Mouse (Mus musculus) thymus, postnatal 10 days (tissue): ENCODE data around the gene Tnip1.

ENCODE experiments used
- DNase-seq, 2 experiments: peaks; one replicate each; pipeline ENCODE4 v3.0.0; 2021; ENCODE audit warnings: low spot score in 2 of 2

Tnip1 gene

DNA sequence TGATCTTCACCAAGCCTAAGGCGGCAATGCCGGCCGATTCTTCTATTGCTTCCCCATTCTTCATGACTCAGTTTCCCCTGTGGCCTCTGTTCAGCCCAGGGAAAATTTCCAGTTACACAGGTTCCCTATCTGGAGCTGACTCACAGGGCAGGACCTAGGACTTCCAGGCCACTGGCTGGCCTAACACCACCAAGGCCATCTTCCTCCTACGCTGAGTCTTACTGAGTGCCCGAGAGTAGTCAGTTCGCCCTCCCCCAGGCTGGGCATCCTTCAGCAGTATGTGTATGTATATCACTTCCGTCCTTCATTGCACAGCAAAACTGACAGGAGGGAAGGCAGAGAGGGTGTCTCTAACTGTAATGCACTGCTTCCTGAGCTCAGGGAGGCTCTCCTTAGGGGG, 28.5 kb downstream of the Tnip1 start:
- no peak for DNase-seq

DNA sequence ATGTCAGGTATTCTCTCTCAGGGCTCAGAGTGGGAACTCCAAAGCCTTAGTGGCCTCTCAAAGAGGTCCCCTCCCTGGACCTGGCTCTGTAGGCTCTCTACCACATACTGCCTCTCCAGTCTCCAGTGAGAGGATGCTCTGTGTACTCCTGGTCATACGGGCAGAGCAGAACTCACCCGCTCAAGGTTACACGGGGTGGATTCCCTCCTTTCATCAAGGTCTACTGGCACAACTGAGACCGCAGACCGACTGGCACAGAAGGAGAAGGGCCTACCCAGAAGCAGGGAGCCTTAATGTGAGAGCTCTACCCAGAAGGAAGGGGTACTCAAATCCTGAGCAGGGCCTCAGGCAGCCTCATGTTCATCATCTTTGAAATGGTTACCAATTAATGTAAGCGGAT, 30.2 kb downstream of the Tnip1 start:
- DNase-seq = no peak

- DNase-seq = peak; percentile 30 to 68
Observed at GRCm38 (mm10) chr11:54931405-54932093, 31.2 kb downstream of the Tnip1 start.

- DNase-seq = peak in 1 of 2 experiments; percentile 29
Observed at GRCm38 (mm10) chr11:54930318-54930979, 32.3 kb downstream of the Tnip1 start.

DNA sequence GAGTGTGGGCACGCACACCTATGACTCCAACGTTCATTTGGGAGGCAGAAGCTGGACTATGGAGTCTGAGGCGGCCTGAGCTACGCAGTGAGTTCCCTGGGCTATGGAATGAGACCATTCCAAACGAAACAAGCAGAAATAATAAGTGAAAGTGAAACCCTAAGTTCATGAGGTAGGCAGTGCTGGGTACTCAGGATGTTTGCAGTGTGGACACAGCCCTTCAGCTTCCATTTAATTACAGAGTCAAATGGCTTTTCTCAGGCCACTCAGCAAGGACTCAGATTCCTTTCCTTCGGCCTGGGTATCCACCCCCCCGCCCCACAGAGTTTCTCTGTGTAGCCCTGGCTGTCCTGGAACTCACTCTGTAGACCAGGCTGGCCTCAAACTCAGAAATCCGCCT, 33.0 kb downstream of the Tnip1 start:
- no peak for DNase-seq

DNA sequence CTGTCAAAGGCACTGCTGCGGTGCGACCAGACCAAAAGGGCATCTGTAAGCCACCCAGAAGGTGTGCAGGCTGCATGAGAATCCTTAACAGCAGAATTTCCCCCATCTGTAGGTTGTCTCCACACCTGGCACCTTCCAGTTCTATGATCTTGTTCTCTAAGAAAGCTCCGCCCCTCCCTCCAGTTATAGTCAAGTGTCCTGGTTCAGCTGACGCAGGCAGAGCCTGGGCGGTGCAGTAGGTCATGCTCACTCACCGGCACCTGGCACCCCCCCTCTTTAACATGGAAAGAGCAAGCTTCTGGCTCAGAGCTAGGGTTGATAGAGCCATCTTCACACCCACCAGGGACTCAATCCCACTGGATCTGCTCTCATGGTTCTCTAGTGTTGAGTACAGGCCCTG, 33.4 kb downstream of the Tnip1 start:
- no peak for DNase-seq

DNA sequence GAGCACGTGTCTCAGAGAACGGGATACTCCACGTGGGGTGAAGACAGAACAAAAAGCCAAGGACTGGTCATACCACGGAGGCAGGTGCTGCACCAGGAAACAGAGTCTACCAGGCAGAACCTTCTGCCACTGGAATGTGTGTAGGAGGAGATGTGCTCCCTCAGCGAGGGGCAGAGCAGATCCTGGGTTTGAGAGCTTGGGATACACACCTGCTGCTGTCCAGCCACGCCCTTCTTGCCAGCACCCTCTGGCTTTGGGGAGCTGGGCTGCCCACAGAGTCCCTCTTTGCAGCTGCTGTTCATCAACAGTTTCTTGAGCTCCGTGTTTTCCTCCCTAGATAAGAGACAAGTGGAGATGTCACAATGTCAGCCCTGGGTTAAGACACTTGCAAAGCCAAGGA, 33.8 kb downstream of the Tnip1 start:
- DNase-seq = no peak

- no peak for DNase-seq
Observed at GRCm38 (mm10) chr11:54928219-54928618, 34.5 kb downstream of the Tnip1 start.

DNA sequence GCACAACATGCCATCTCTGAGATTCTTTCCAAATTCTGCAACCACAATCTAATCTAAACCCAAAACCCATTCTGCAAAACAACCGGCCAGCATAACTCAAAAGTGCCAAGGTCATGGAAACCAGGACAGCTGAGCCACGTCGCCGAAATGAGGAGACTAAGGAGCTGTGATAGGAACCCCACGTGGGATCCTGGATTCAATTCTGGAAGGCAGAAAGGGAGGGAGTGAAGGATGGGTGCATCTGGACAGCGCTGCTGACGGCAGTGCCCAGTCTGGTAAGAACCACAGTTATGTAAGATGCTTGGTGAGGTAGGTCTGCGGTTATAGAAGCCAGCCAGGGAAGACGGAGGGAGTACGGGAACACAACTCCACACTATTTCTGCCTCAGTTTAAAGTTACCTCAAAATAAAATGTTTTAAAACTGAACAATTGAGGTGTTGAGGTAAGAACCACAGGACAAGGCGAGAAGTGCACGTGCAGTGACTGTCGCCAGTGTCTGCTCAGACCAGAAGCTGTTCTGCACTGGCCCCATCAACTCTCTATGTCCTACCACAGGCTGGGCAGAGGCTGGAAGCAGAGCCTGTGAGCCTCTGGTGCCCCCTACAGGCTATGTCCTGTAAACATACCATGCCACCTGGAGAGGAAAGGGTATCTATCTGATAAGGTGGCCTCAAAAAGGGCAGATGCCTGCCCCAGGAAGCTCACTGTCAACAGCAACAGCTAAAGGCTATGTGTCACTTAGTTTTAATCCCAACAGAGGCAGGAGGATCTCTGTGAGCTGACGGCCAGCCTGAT, 35.2 kb downstream of the Tnip1 start:
- peak; percentile 30 to 70 for DNase-seq

- DNase-seq = no peak
Observed at GRCm38 (mm10) chr11:54924145-54924544, 38.6 kb downstream of the Tnip1 start.

- no peak for DNase-seq
Observed at GRCm38 (mm10) chr11:54922488-54922887, 40.2 kb downstream of the Tnip1 start.

DNA sequence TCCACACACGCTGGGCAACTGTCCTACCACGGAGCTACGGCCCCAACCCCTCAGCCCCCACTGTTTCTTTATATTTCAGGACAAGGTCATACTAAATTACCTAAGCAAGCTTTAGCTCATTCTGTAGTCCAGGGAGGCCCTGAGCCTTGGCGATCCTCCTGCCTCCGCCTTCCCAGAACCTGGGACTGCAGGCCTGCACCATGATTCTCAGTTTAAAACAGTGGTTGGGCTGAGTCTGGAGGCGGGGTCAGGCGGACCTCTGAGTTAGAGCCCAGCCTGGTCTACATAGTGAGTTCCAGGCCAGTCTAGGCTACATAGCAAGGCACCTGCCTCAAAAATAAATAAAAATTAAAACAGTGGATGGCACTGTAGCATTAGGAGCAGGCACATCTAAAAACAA, 40.9 kb downstream of the Tnip1 start:
- DNase-seq = no peak

GRCm38 (mm10) chr11:54920973-54921580, 41.6 kb downstream of the Tnip1 start:
- DNase-seq = no peak

- no peak for DNase-seq
Observed at GRCm38 (mm10) chr11:54920127-54920972, 42.4 kb downstream of the Tnip1 start.

DNA sequence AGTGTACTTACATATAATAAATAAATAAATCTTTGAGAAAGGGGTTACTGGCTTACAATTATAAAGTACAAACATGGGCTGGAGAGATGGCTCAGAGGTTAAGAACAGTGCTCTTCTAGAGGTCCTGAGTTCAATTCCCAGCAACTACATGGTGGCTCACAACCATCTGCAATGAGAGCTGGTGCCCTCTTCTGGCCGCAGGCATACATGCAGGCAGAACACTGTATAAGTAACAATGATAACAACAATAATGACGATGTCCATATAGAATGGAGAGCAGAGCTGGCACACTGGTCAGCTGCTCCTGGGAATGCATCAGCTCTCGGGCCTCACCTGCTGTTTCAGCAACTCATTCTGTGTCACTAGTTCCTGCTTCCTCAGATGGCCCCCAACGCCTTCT, 44.4 kb downstream of the Tnip1 start:
- no peak for DNase-seq

DNA sequence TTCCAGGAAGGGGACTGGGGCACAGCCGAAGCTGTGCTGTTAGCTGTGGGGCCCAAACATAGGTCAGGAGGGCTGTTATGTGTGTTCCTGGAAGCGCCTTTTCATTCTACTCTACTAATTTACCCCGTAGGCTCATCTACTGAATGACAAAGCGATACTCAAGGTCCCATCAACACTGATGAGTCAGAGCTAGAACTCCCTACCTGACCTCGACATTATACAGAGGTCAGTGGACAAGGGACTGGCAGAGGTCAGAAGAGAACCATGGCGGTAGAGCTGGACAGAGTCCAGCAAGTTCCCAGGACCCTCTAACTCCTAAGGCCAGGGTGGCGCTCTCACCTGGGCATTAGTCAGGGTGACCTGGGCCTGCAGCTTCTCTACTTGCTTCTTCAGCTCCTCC, 45.3 kb downstream of the Tnip1 start:
- no peak for DNase-seq

- no peak for DNase-seq
Observed at GRCm38 (mm10) chr11:54913841-54914240, 48.9 kb downstream of the Tnip1 start.

- no peak for DNase-seq
Observed at GRCm38 (mm10) chr11:54912503-54913316, 50.0 kb downstream of the Tnip1 start.

- no peak for DNase-seq
Observed at GRCm38 (mm10) chr11:54911671-54912502, 50.8 kb downstream of the Tnip1 start.

GRCm38 (mm10) chr11:54911201-54911600, 51.5 kb downstream of the Tnip1 start:
- no peak for DNase-seq
